Mouse (Mus musculus) liver, adult 2 months (tissue): ENCODE results near the gene Sema3d. TPM values are rescaled to one million over a fixed set of nuclear protein-coding genes. Genes with fewer than 3 reads are reported as not detected.

ENCODE experiments used
- DNase-seq: peaks from one replicate; pipeline ENCODE4 v3.0.0-alpha.2; 2011; ENCODE audit warnings: low read depth, low spot score; ENCODE audit errors: extremely low read depth
- H3K27ac ChIP-seq: fragments of 200-500 bp; replicated peaks from 2 replicates; pipeline ENCODE4 v1.5.1; 2012; ENCODE audit warnings: low read depth, mild to moderate bottlenecking, control low read depth, inconsistent platforms, low read length; ENCODE audit not compliant: insufficient read depth
- H3K27me3 ChIP-seq: fragments of 200-500 bp; 2 replicates; pipeline ENCODE4 v1.6.1; 2012; ENCODE audit warnings: mild to moderate bottlenecking, moderate library complexity, low read length, inconsistent platforms; ENCODE audit not compliant: control insufficient read depth, insufficient read depth
- H3K36me3 ChIP-seq: fragments of 200-500 bp; 2 replicates; pipeline ENCODE4 v1.6.1; 2012; ENCODE audit warnings: low read length, inconsistent platforms; ENCODE audit not compliant: control insufficient read depth, insufficient read depth
- H3K4me1 ChIP-seq: fragments of 200-500 bp; 2 replicates; pipeline ENCODE4 v1.6.1; 2011; ENCODE audit warnings: low read length; ENCODE audit not compliant: control insufficient read depth, insufficient read depth
- H3K4me3 ChIP-seq: fragments of 200-500 bp; 2 replicates; pipeline ENCODE4 v1.5.1; 2011; ENCODE audit warnings: low read depth, mild to moderate bottlenecking, control low read depth, low read length, moderate library complexity; ENCODE audit not compliant: insufficient read depth
- H3K79me2 ChIP-seq: fragments of 200-500 bp; 2 replicates; pipeline ENCODE4 v1.6.1; 2012; ENCODE audit warnings: inconsistent platforms, mild to moderate bottlenecking, low read length, moderate library complexity; ENCODE audit not compliant: control insufficient read depth, insufficient read depth
- H3K9ac ChIP-seq: fragments of 200-500 bp; 2 replicates; pipeline ENCODE4 v1.6.1; 2012; ENCODE audit warnings: low read depth, mild to moderate bottlenecking, control low read depth, inconsistent platforms, low read length
- CTCF ChIP-seq: fragments of 200-500 bp; IDR thresholded peaks from 2 replicates; pipeline ENCODE4 v1.5.1; 2011; ENCODE audit warnings: low read depth, low read length, control low read depth
- POLR2A ChIP-seq: fragments of 200-500 bp; IDR thresholded peaks from 2 replicates; pipeline ENCODE4 v1.6.1; 2011; ENCODE audit warnings: low read length, control low read depth; ENCODE audit not compliant: insufficient read depth; ENCODE audit errors: extremely low read depth
- WGBS: fragments of 180-500 bp; shearing (Covaris S2); methylation state at CpG from one replicate; pipeline ENCODE4 v1.1.7; 2018; 5-methylcytosine and 5-hydroxymethylcytosine counted together
- polyA plus RNA-seq: library from polyadenylated mRNA; depleted of rRNA; stranded (reverse); fragments of >200 nt; gene quantifications from 2 replicates; pipeline ENCODE4 v1.2.3, GENCODE M21; 2012; rRNA removed
- total RNA-seq: library from RNA; depleted of rRNA; stranded (reverse); fragments of >200 nt; gene quantifications from 2 replicates; pipeline ENCODE4 v1.2.3, GENCODE M21; 2014; rRNA removed

Gene Sema3d
- 1.7 and 2.5 TPM in 2 replicates for total RNA-seq
- 0.21 and 0.33 TPM in 2 replicates for polyA plus RNA-seq

DNA sequence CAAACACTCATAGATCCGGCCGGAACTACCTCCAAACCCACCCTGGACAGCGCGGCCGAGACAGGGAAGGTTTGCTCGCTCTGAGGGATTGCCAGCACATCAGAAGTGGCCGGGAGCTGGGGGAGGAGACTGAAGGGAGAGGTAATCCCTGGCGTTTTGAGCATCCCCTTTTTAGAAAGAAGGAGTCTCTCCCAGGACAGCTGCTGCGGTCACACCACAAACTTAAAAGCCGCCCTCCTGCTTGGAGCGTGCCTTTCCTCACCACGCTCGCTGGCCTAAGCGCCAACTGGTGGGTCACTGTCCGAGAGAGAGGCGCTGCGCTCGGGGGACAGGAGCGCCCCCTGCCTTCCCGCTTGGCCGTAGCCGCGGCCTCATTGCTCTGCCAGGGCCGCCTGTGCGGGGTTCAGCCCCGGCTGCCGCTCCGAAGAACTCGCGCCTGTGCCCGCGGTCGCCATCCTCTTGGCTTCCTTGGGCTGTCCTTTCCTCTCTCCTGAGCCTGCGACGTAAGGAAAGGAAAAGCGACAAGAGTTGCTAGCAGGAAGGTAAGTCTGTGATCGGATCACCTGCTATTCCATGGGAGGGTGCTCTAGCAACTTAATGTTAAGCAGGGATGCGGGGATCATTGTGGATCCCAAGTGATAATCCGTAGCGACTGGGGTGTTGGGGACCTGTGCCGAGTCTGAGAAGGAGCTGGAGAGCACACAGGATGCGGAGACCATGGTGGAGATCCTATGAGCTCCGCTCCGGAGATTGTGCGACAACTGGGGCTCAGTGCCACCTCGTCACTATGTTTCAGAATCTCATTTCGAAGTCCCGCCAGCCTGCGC lies at the start of gene Sema3d:
Gene Sema3d (plus strand): TSS at position 253 of the 827 bp plus-strand sequence.
- 1% methylated on average over 49 of the region's 49 CpGs for WGBS

DNA sequence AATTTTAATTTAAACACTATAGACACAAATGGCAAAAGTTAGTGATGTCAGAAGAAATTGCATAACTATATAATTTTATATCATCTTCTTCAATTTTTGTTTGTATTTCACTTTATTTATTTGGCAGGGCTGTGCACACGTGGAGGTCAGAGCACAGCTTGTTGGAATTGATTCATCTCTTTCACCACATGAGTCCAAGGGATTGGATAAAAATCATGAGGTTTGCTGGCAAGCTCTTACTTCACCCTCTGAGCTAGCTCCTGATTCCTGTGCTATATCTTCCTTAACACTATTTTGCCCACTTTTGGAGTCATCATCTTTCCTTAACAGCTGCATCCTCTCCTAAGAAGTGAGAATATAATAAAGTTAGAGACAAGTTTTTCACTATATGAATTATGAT lies 5.9 kb upstream of the Sema3d start:
- no peaks in the 10 kb centered on the region for H3K36me3 ChIP-seq
- no peaks in the 10 kb centered on the region for H3K4me1 ChIP-seq
- 38% methylated on average over 1 of the region's 1 CpGs for WGBS
- H3K27ac ChIP-seq = no peak overlapping the region
- peak; percentile 15 for DNase-seq
- H3K79me2 ChIP-seq = no peaks in the 10 kb centered on the region
- H3K4me3 ChIP-seq = no peak overlapping the region
- TF ChIP-seq CTCF (no peak), POLR2A (no peak)
- no peak overlapping the region for H3K9ac ChIP-seq
- H3K27me3 ChIP-seq = no peaks in the 10 kb centered on the region

More for the DNA sequence above, at the start of gene Sema3d:
- no peaks in the 10 kb centered on the region for H3K4me1 ChIP-seq
- H3K4me3 ChIP-seq = peak within 1 kb of the TSS; percentile 62
- TF ChIP-seq CTCF (peak; percentile 58), POLR2A (no peak)
- no peak for DNase-seq
- no peaks in the 10 kb centered on the region for H3K36me3 ChIP-seq
- H3K27ac ChIP-seq = no peak within 1 kb of the TSS
- peaks cover 2% of the 10 kb centered on the region; the same call in 1 of the 2 replicates for H3K27me3 ChIP-seq
- H3K79me2 ChIP-seq = no peaks in the 10 kb centered on the region
- peak within 1 kb of the TSS; percentile 45; the same call in 1 of the 2 replicates for H3K9ac ChIP-seq

DNA sequence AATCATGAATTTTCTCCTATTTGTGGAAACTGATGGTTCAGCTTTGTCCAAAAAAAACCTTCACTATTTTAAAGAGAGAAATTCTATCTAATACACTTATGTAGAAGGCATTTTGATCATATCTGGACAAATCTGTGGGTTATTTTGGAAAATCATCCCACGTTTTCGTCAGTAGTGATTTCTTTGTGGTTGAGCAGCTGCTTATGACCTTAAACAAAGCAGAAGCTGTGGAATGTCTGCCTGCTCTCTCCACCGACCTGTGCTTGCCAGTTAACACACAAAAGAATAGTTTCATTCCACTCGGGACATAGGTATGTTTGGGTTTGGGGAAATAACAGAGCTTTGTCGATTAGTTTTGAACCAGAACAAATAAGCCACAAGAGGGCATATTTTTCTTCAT lies 4.3 kb upstream of the Sema3d start:
- Histone ChIP-seq H3K4me3 (no peak overlapping the region), H3K27me3 (no peaks in the 10 kb centered on the region), H3K4me1 (no peaks in the 10 kb centered on the region), H3K27ac (no peak overlapping the region), H3K9ac (no peak overlapping the region), H3K79me2 (no peaks in the 10 kb centered on the region), H3K36me3 (no peaks in the 10 kb centered on the region)
- TF ChIP-seq CTCF (no peak), POLR2A (no peak)
- DNase-seq = no peak
- WGBS = 32% methylated on average over 5 of the region's 5 CpGs

DNA sequence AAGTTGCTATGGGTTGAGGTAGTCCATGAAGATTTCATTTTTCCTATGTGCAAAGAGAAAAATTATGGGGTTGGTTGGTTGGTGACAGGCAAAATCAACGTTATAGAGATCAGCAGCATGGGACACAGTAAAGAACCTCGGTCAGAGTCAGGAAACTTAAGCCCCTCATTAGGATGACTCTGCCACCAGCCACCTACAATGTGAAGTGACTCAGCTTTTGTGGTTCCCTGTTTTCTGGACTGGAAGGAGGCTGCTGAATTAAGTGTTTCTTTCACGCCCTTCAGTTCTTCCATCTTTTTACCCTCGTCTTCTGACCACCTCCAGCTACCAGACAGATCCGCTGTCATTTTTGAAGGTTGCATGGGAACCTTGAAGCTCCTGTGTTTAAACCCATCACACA lies 1.2 kb upstream of the Sema3d start:
- H3K79me2 ChIP-seq = no peaks in the 10 kb centered on the region
- H3K9ac ChIP-seq = no peak overlapping the region
- 79% methylated on average over 5 of the region's 5 CpGs for WGBS
- peaks cover 2% of the 10 kb centered on the region; the same call in 1 of the 2 replicates for H3K27me3 ChIP-seq
- H3K4me3 ChIP-seq = no peak overlapping the region
- no peaks in the 10 kb centered on the region for H3K4me1 ChIP-seq
- no peak overlapping the region for H3K27ac ChIP-seq
- H3K36me3 ChIP-seq = no peaks in the 10 kb centered on the region
- no peak for TF ChIP-seq CTCF
- TF ChIP-seq POLR2A = no peak
- no peak for DNase-seq

DNA sequence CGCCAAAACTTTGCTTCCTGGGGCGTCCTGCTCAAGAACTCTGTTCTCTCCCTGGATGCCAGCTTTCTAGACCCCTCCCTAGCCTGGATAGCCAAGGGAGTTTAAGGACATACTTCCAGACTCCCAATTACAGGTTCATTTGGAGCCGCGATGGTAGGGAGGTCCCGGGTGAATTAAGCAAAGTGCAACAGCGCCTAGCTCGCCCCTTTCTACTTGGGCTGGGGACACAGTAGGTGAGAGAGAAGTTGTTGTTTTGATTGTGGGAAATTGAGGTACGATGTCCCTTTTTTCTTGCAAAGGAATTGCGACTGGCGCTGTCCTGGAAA lies 738 bp downstream of the Sema3d start:
- 4% methylated on average over 10 of the region's 10 CpGs for WGBS
- H3K4me3 ChIP-seq = peak overlapping the region; percentile 6; the same call in 1 of the 2 replicates
- no peak for DNase-seq
- no peak overlapping the region for H3K27ac ChIP-seq
- H3K27me3 ChIP-seq = peaks cover 2% of the 10 kb centered on the region; the same call in 1 of the 2 replicates
- no peaks in the 10 kb centered on the region for H3K79me2 ChIP-seq
- no peaks in the 10 kb centered on the region for H3K36me3 ChIP-seq
- H3K4me1 ChIP-seq = no peaks in the 10 kb centered on the region
- TF ChIP-seq CTCF = no peak
- no peak for TF ChIP-seq POLR2A
- H3K9ac ChIP-seq = no peak overlapping the region

DNA sequence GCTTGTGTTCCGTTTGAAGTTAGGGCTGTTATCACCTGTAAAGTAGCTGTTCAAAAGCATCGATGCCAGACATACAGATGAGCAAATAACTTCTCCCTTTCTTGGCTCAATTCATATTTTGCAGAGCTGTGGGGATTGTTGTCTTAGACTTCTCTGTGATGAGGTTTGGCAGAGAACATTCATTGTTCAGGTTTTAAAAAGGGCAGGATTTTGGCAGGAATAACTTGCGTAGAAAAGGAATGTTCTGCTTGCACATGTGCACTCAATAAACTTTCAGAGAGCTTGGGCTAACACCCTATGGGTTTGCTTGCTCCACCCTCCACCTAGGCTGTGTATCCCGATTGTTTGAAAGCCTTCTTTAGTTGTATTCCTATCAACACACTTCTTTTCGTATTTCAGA lies 9.5 kb downstream of the Sema3d start:
- H3K4me1 ChIP-seq = no peaks in the 10 kb centered on the region
- H3K36me3 ChIP-seq = no peaks in the 10 kb centered on the region
- H3K79me2 ChIP-seq = no peaks in the 10 kb centered on the region
- WGBS = 84% methylated on average over 5 of the region's 5 CpGs
- DNase-seq = no peak
- no peaks in the 10 kb centered on the region for H3K27me3 ChIP-seq
- H3K9ac ChIP-seq = no peak overlapping the region
- TF ChIP-seq POLR2A (no peak), CTCF (no peak)
- no peak overlapping the region for H3K4me3 ChIP-seq
- no peak overlapping the region for H3K27ac ChIP-seq
